Mouse (Mus musculus) neural tube, embryonic 15.5 days (tissue): ENCODE results near the gene Trdn. TPM values are rescaled to one million over a fixed set of nuclear protein-coding genes. Genes with fewer than 3 reads are reported as not detected.

Experiments used
- ATAC-seq: fragments of 200-750 bp; cut with Nextera tagmentation; 2 replicates; pipeline ENCODE4 v1.8.0; 2017; ENCODE audit warnings: mild to moderate bottlenecking, moderate TSS enrichment, moderate library complexity; ENCODE audit not compliant: low FRiP score
- H3K27ac ChIP-seq: fragments of 300-500 bp; sonication (generic); replicated peaks from 2 replicates; pipeline ENCODE4 v1.5.1; 2015; ENCODE audit warnings: mild to moderate bottlenecking, inconsistent platforms
- H3K27me3 ChIP-seq: fragments of 300-500 bp; sonication (generic); replicated peaks from 2 replicates; pipeline ENCODE4 v1.6.1; 2015; ENCODE audit warnings: inconsistent platforms
- H3K36me3 ChIP-seq: fragments of 300-500 bp; sonication (generic); 2 replicates; pipeline ENCODE4 v1.6.1; 2015; ENCODE audit warnings: inconsistent platforms
- H3K4me1 ChIP-seq: fragments of 300-500 bp; sonication (generic); 2 replicates; pipeline ENCODE4 v1.6.1; 2015; ENCODE audit warnings: inconsistent platforms
- H3K4me2 ChIP-seq: fragments of 300-500 bp; sonication (generic); 2 replicates; pipeline ENCODE4 v1.6.1; 2015; ENCODE audit warnings: inconsistent platforms, mild to moderate bottlenecking, moderate library complexity
- H3K4me3 ChIP-seq: fragments of 300-500 bp; sonication (generic); replicated peaks from 2 replicates; pipeline ENCODE4 v1.5.1; 2015; ENCODE audit warnings: mild to moderate bottlenecking, inconsistent platforms
- H3K9ac ChIP-seq: fragments of 300-500 bp; sonication (generic); replicated peaks from 2 replicates; pipeline ENCODE4 v1.6.1; 2015; ENCODE audit warnings: mild to moderate bottlenecking, inconsistent platforms
- H3K9me3 ChIP-seq: fragments of 300-500 bp; sonication (generic); replicated peaks from 2 replicates; pipeline ENCODE4 v1.6.1; 2016; ENCODE audit warnings: inconsistent platforms
- WGBS: fragments of 180-500 bp; shearing (Covaris S2); methylation state at CpG from one replicate; pipeline ENCODE4 v1.1.7; 2015; ENCODE audit warnings: mixed read lengths; 5-methylcytosine and 5-hydroxymethylcytosine counted together
- polyA plus RNA-seq: library from polyadenylated mRNA; unstranded; fragments of >200 nt; fragmentation: Nextera tagmentation; extraction: Ambion mirVana; gene quantifications from 2 replicates; pipeline ENCODE4 v1.2.1, GENCODE M21; 2015

The Trdn gene
- polyA plus RNA-seq, 1 experiment from 2014 or later: 1.7 TPM

- H3K4me3 ChIP-seq: no peak overlapping the region
- no peak overlapping the region for H3K9ac ChIP-seq
- no peak overlapping the region for H3K4me2 ChIP-seq
- WGBS: 52% methylated on average over 2 of the region's 2 CpGs
- no peaks in the 10 kb centered on the region for H3K36me3 ChIP-seq
- H3K4me1 ChIP-seq: no peaks in the 10 kb centered on the region
- H3K9me3 ChIP-seq: no peaks in the 10 kb centered on the region
- no peak for ATAC-seq
- H3K27ac ChIP-seq: no peak overlapping the region
- no peaks in the 10 kb centered on the region for H3K27me3 ChIP-seq
Measured at GRCm38 (mm10) chr10:33179731-33180631, 99.6 kb downstream of the Trdn start.

- WGBS: 89% methylated on average over 1 of the region's 1 CpGs
- no peak for ATAC-seq
- Histone ChIP-seq H3K27ac (no peak overlapping the region), H3K9me3 (no peaks in the 10 kb centered on the region), H3K4me1 (no peaks in the 10 kb centered on the region), H3K4me2 (no peak overlapping the region), H3K36me3 (no peaks in the 10 kb centered on the region), H3K27me3 (no peaks in the 10 kb centered on the region), H3K9ac (no peak overlapping the region), H3K4me3 (no peak overlapping the region)
Measured at GRCm38 (mm10) chr10:33189031-33189430, 108.7 kb downstream of the Trdn start.

GRCm38 (mm10) chr10:33195919-33196318, 115.6 kb downstream of the Trdn start:
- Histone ChIP-seq H3K4me1 (no peaks in the 10 kb centered on the region), H3K9me3 (no peaks in the 10 kb centered on the region), H3K4me2 (no peak overlapping the region), H3K27ac (no peak overlapping the region), H3K27me3 (no peaks in the 10 kb centered on the region), H3K36me3 (no peaks in the 10 kb centered on the region), H3K4me3 (no peak overlapping the region), H3K9ac (no peak overlapping the region)
- 14% methylated on average over 1 of the region's 1 CpGs for WGBS
- no peak for ATAC-seq

GRCm38 (mm10) chr10:33198257-33198656, 117.9 kb downstream of the Trdn start:
- no peak overlapping the region for H3K27ac ChIP-seq
- WGBS: 63% methylated on average over 1 of the region's 1 CpGs
- H3K4me2 ChIP-seq: no peak overlapping the region
- H3K27me3 ChIP-seq: no peaks in the 10 kb centered on the region
- H3K4me3 ChIP-seq: no peak overlapping the region
- H3K9me3 ChIP-seq: no peaks in the 10 kb centered on the region
- no peak for ATAC-seq
- H3K4me1 ChIP-seq: no peaks in the 10 kb centered on the region
- H3K9ac ChIP-seq: no peak overlapping the region
- no peaks in the 10 kb centered on the region for H3K36me3 ChIP-seq

GRCm38 (mm10) chr10:33210411-33210810, 130.1 kb downstream of the Trdn start:
- no peaks in the 10 kb centered on the region for H3K27me3 ChIP-seq
- WGBS: 75% methylated on average over 1 of the region's 1 CpGs
- H3K4me2 ChIP-seq: no peak overlapping the region
- H3K27ac ChIP-seq: no peak overlapping the region
- H3K4me3 ChIP-seq: no peak overlapping the region
- no peaks in the 10 kb centered on the region for H3K4me1 ChIP-seq
- H3K9ac ChIP-seq: no peak overlapping the region
- no peak for ATAC-seq
- H3K36me3 ChIP-seq: no peaks in the 10 kb centered on the region
- H3K9me3 ChIP-seq: no peaks in the 10 kb centered on the region

- H3K9ac ChIP-seq: no peak overlapping the region
- H3K4me2 ChIP-seq: no peak overlapping the region
- no peaks in the 10 kb centered on the region for H3K36me3 ChIP-seq
- no peaks in the 10 kb centered on the region for H3K27me3 ChIP-seq
- H3K4me3 ChIP-seq: no peak overlapping the region
- no peak overlapping the region for H3K27ac ChIP-seq
- 80% methylated on average over 1 of the region's 1 CpGs for WGBS
- no peaks in the 10 kb centered on the region for H3K4me1 ChIP-seq
- ATAC-seq: no peak
- H3K9me3 ChIP-seq: no peaks in the 10 kb centered on the region
Measured at GRCm38 (mm10) chr10:33253911-33254310, 173.6 kb downstream of the Trdn start.

GRCm38 (mm10) chr10:33256202-33256601, 175.8 kb downstream of the Trdn start:
- H3K4me2 ChIP-seq: no peak overlapping the region
- H3K27ac ChIP-seq: no peak overlapping the region
- H3K27me3 ChIP-seq: no peaks in the 10 kb centered on the region
- H3K9me3 ChIP-seq: no peaks in the 10 kb centered on the region
- ATAC-seq: no peak
- no peak overlapping the region for H3K9ac ChIP-seq
- H3K4me1 ChIP-seq: no peaks in the 10 kb centered on the region
- WGBS: 79% methylated on average over 1 of the region's 1 CpGs
- no peak overlapping the region for H3K4me3 ChIP-seq
- no peaks in the 10 kb centered on the region for H3K36me3 ChIP-seq

- Histone ChIP-seq H3K4me1 (no peaks in the 10 kb centered on the region), H3K4me2 (no peak overlapping the region), H3K9ac (no peak overlapping the region), H3K27me3 (no peaks in the 10 kb centered on the region), H3K27ac (no peak overlapping the region), H3K4me3 (no peak overlapping the region), H3K36me3 (no peaks in the 10 kb centered on the region), H3K9me3 (no peaks in the 10 kb centered on the region)
- no peak for ATAC-seq
- WGBS: 23% methylated on average over 2 of the region's 2 CpGs
Measured at GRCm38 (mm10) chr10:33304982-33305381, 224.6 kb downstream of the Trdn start.

- 88% methylated on average over 1 of the region's 1 CpGs for WGBS
- H3K4me2 ChIP-seq: no peak overlapping the region
Measured at GRCm38 (mm10) chr10:33353026-33353425, 272.7 kb downstream of the Trdn start.

GRCm38 (mm10) chr10:33366521-33366920, 286.2 kb downstream of the Trdn start:
- ATAC-seq: no peak
- Histone ChIP-seq H3K27me3 (no peaks in the 10 kb centered on the region), H3K36me3 (no peaks in the 10 kb centered on the region), H3K27ac (no peak overlapping the region), H3K4me2 (no peak overlapping the region), H3K9me3 (no peaks in the 10 kb centered on the region), H3K4me1 (no peaks in the 10 kb centered on the region), H3K9ac (no peak overlapping the region), H3K4me3 (no peak overlapping the region)

More at GRCm38 (mm10) chr10:33353026-33353425, 272.7 kb downstream of the Trdn start:
- H3K9ac ChIP-seq: no peak overlapping the region
- no peak overlapping the region for H3K27ac ChIP-seq
- no peaks in the 10 kb centered on the region for H3K9me3 ChIP-seq
- no peaks in the 10 kb centered on the region for H3K27me3 ChIP-seq
- ATAC-seq: no peak
- no peak overlapping the region for H3K4me3 ChIP-seq
- H3K36me3 ChIP-seq: no peaks in the 10 kb centered on the region
- H3K4me1 ChIP-seq: no peaks in the 10 kb centered on the region

- H3K36me3 ChIP-seq: no peaks in the 10 kb centered on the region
- H3K27ac ChIP-seq: no peak overlapping the region
- no peaks in the 10 kb centered on the region for H3K27me3 ChIP-seq
- 89% methylated on average over 2 of the region's 2 CpGs for WGBS
- ATAC-seq: no peak
- no peaks in the 10 kb centered on the region for H3K9me3 ChIP-seq
- H3K4me1 ChIP-seq: no peaks in the 10 kb centered on the region
- no peak overlapping the region for H3K9ac ChIP-seq
- no peak overlapping the region for H3K4me3 ChIP-seq
- H3K4me2 ChIP-seq: no peak overlapping the region
Measured at GRCm38 (mm10) chr10:33370534-33370933, 290.2 kb downstream of the Trdn start.

- no peaks in the 10 kb centered on the region for H3K9me3 ChIP-seq
- WGBS: 54% methylated on average over 2 of the region's 2 CpGs
Measured at GRCm38 (mm10) chr10:33375474-33376029, 295.2 kb downstream of the Trdn start.

More at GRCm38 (mm10) chr10:33375474-33376029, 295.2 kb downstream of the Trdn start:
- H3K4me1 ChIP-seq: no peaks in the 10 kb centered on the region
- no peak overlapping the region for H3K27ac ChIP-seq
- H3K27me3 ChIP-seq: no peaks in the 10 kb centered on the region
- H3K4me2 ChIP-seq: no peak overlapping the region
- ATAC-seq: no peak
- no peak overlapping the region for H3K4me3 ChIP-seq
- no peaks in the 10 kb centered on the region for H3K36me3 ChIP-seq
- no peak overlapping the region for H3K9ac ChIP-seq
